Mouse (Mus musculus) colon, adult 2 months (tissue): ENCODE data around the gene Vps35l. TPM values are rescaled to one million over a fixed set of nuclear protein-coding genes. Genes with fewer than 3 reads are reported as not detected.

Experiments used
- polyA plus RNA-seq: library from polyadenylated mRNA; depleted of rRNA; stranded (reverse); fragments of >200 nt; gene quantifications from 2 replicates; pipeline ENCODE4 v1.2.3, GENCODE M21; 2012; rRNA removed

Gene Vps35l
- polyA plus RNA-seq, result 30.1 and 32.1 TPM in 2 replicates

DNA sequence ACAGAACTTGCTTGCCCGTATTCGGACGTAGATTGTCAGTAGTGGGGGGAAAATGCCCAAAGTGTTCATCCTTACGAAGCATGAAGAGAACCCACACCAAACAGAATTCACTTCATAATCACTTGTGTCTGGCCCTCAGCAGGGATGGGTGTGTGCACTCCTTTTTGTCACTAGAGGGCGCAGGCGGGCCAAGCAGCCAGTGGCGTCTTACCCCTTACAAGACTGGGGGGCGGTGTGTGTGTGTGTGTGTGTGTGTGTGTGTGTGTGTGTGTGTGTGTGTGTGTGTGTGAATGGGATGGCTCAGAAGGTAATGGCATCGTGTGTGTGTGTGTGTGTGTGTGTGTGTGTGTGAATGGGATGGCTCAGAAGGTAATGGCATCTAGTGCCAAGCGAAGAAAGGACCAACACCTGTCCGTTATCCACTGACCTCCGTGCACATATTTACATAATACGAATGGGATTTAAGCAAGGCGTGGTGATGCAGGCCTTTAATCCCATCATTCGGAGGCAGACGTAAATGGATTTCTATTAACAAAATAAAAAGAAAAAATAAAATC, at the start of gene Vps35l:
TSS of gene Vps35l (plus strand) at position 252 of the 557 bp plus-strand sequence.

DNA sequence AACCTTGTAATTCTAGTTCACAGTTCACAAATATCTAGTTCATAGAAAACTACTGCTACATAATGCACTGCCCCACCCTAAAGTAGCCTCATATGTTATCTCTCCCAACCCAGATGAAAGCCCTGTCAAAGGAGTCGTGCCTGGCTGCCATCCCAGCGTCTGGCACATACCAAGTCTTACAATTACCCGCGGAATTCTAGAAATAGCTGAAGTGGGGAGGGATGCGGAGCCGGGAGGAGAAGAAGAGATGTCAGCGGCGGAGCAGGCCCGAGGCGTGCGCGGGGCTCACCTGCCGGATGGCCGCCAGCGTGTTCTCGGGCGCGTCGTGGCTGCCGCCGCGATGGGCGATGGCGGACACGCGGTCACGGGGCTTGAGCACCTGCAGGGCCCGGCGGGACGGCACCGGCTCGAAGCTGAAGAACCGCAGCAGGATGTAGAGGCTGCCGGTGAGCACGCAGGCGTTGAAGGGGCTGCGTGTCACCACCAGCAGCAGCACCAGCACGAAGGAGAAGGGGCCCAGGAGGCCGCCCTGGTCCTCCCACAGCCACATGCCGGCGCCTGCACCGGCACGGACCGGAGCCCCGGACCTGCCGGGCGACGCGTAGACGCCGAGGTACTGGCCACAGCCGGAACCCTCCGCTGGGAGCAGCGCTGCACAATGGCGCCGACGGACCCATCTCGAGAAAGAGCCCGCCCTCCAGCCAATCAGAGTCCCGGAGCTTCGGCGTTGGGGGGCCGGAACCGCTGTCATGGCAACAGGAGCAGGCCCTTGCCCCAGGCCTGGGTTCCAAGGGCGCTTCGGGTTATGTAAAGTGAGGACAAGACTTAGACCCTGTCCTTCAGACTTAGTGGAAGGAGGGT, 34.7 kb upstream of the Vps35l start, which contains the start of gene Gde1:
TSS of gene Gde1 (minus strand) at position 678 of the 861 bp plus-strand sequence.

DNA sequence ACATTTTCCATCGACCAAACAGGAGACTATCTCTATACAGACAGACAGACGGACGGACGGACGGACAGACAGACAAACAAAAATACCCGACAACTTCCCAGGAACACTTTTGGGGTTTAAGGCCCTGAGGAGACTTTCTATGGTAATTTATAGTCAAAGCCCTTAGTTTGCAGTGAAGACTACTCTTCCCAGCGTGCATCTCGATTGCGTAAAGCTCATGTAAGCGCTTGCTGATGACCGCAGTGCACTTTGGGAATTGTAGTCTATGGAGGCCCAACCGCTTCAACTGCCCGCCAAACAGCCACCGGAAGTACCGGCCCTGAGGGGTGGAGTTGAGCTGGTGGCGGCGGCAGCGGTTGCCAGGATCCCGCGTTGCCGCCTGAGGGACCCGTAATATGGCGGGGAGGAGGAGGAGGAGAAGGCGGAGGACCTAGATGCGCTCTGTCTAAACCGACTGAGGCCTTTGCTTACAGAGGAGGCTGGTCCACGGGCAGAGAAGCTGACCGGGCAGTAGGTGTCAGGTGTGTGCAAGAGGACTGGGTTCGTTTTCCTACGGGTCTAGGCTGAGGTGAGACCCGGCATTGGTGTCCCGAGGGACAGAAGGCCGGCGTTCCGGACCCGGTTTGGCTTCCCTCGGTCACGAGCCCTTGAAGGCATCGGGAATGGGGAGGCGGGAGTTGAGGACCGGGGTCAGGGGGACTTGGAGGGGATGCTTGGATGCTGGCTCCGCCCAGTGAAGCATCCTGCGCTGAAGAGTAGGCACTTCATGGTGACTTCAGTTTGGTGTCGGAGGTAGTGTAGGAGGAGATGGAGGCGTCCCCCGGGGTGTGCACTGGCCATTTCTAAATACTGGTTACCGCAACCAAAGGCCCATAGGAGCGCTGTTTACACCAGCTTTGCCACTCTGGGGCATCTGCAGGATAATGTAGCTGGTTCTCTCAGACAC, 27.5 kb upstream of the Vps35l start, which contains the start of gene Ccp110:
TSS of gene Ccp110 (plus strand) at position 325 of the 946 bp plus-strand sequence.

DNA sequence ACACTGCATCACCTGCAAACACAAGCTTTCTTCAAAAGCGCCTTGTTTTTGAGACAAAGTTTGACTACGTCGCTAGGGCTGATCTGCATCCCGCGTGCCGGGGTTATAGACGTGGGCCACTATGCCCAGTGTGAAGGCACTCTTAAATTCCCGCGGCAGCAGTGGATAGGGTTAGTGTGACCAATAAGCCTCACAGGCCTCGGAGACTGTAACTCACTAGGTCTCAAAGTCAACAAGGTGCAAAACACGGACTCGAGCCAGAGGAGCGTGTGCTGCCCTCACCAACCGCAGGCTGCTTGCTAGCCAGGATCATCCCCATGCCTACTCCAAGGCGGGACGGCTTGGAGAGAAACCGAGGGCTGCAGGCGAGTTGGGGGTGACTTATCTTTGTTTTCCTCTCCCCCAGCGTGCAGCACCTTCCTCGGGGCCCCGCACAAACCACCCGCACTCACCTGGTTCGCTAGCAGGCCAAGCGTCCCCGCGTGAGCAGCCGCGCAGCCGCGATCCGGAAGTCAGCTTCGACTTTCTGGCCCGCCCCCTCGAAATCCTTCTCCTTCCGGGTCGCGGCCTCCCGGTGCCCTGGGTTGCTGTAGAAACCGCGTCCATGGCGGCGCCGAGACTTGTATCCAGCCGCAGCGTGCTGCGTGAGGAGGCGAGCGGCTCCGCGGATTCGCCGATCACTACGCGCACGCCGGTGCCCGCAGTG, 115.3 kb downstream of the Vps35l start, which contains the start of gene Iqck:
TSS of gene Iqck (plus strand) at position 582 of the 706 bp plus-strand sequence.

DNA sequence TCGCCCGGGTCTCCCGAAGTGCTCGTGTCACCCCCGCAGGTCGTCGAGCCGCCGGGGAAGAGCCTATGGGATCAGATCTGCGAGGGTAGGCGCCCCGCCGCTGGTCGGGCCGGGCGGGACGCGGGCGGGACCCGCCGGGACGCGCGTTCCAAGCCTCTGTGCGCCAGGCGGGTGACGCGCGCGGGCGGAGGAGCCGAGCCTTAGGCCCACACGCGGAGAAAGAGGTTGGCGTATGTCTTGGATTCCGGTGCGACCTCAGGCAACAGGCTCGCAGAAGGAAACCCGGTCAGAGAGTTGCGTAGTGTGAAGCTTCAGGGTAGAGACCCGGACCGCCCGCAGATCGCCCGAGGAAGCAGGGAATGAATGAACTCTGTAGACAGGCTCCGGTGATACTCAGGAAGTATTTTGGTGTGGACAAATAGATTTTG, 115.9 kb downstream of the Vps35l start, which contains the start of gene Knop1:
TSS of gene Knop1 (minus strand) at position 378 of the 428 bp plus-strand sequence.

Other genes with a start within 250 kb of the Vps35l start
- 12.6 and 14.5 TPM in 2 replicates for gene Itpripl2, start 248.3 kb upstream of the Vps35l start, polyA plus RNA-seq
- gene Coq7, start 206.9 kb upstream of the Vps35l start, polyA plus RNA-seq, result 42.7 and 55.8 TPM in 2 replicates
- 3.4 and 3.8 TPM in 2 replicates for gene Tmc7, start 155.5 kb upstream of the Vps35l start, polyA plus RNA-seq
- 27.7 and 35.2 TPM in 2 replicates for gene Tmc5, start 142.9 kb upstream of the Vps35l start, polyA plus RNA-seq
- gene Gde1, start 34.4 kb upstream of the Vps35l start, polyA plus RNA-seq, result 291 and 410 TPM in 2 replicates
- gene Ccp110, start 27.7 kb upstream of the Vps35l start, polyA plus RNA-seq, result 0.91 and 1.0 TPM in 2 replicates
- gene Iqck, start 115.5 kb downstream of the Vps35l start, polyA plus RNA-seq, result 0.31 and 0.71 TPM in 2 replicates
- 3.0 and 3.4 TPM in 2 replicates for gene Knop1, start 116.0 kb downstream of the Vps35l start, polyA plus RNA-seq